Mouse (Mus musculus) liver, embryonic 13.5 days (tissue): ENCODE results near the gene Pard3b. TPM values are rescaled to one million over a fixed set of nuclear protein-coding genes. Genes with fewer than 3 reads are reported as not detected.

Source experiments
- ATAC-seq: fragments of 200-750 bp; cut with Nextera tagmentation; 2 replicates; pipeline ENCODE4 v1.8.0; 2017; ENCODE audit warnings: low read depth, mild to moderate bottlenecking, moderate number of reproducible peaks, moderate library complexity
- DNase-seq: peaks from one replicate; pipeline ENCODE4 v3.0.0; 2022
- H3K27ac ChIP-seq: fragments of 300-500 bp; sonication (generic); 2 replicates; pipeline ENCODE4 v1.5.1; 2015; ENCODE audit warnings: moderate library complexity, mild to moderate bottlenecking, inconsistent platforms
- H3K27me3 ChIP-seq: fragments of 300-500 bp; sonication (generic); 2 replicates; pipeline ENCODE4 v1.6.1; 2015; ENCODE audit warnings: mild to moderate bottlenecking, inconsistent platforms
- H3K36me3 ChIP-seq: fragments of 300-500 bp; sonication (generic); 2 replicates; pipeline ENCODE4 v1.6.1; 2015; ENCODE audit warnings: mild to moderate bottlenecking, inconsistent platforms
- H3K4me1 ChIP-seq: fragments of 300-500 bp; sonication (generic); replicated peaks from 2 replicates; pipeline ENCODE4 v1.6.1; 2015; ENCODE audit warnings: inconsistent platforms
- H3K4me2 ChIP-seq: fragments of 300-500 bp; sonication (generic); 2 replicates; pipeline ENCODE4 v1.6.1; 2015; ENCODE audit warnings: inconsistent platforms, mild to moderate bottlenecking, moderate library complexity
- H3K4me3 ChIP-seq: fragments of 300-500 bp; sonication (generic); replicated peaks from 2 replicates; pipeline ENCODE4 v1.5.1; 2015; ENCODE audit warnings: mild to moderate bottlenecking, inconsistent platforms
- H3K9ac ChIP-seq: fragments of 300-500 bp; sonication (generic); 2 replicates; pipeline ENCODE4 v1.6.1; 2015; ENCODE audit warnings: mild to moderate bottlenecking, inconsistent platforms
- H3K9me3 ChIP-seq: fragments of 300-500 bp; sonication (generic); replicated peaks from 2 replicates; pipeline ENCODE4 v1.6.1; 2016; ENCODE audit warnings: inconsistent platforms
- WGBS: fragments of 180-500 bp; shearing (Covaris S2); methylation state at CpG from one replicate; pipeline ENCODE4 v1.1.7; 2015; ENCODE audit not compliant: insufficient replicate concordance; 5-methylcytosine and 5-hydroxymethylcytosine counted together
- polyA plus RNA-seq: library from polyadenylated mRNA; unstranded; fragments of >200 nt; fragmentation: Nextera tagmentation; extraction: Ambion mirVana; gene quantifications from 2 replicates; pipeline ENCODE4 v1.2.1, GENCODE M21; 2015

Gene Pard3b
- polyA plus RNA-seq, 1 experiment from 2014 or later = 2.2 TPM

DNA sequence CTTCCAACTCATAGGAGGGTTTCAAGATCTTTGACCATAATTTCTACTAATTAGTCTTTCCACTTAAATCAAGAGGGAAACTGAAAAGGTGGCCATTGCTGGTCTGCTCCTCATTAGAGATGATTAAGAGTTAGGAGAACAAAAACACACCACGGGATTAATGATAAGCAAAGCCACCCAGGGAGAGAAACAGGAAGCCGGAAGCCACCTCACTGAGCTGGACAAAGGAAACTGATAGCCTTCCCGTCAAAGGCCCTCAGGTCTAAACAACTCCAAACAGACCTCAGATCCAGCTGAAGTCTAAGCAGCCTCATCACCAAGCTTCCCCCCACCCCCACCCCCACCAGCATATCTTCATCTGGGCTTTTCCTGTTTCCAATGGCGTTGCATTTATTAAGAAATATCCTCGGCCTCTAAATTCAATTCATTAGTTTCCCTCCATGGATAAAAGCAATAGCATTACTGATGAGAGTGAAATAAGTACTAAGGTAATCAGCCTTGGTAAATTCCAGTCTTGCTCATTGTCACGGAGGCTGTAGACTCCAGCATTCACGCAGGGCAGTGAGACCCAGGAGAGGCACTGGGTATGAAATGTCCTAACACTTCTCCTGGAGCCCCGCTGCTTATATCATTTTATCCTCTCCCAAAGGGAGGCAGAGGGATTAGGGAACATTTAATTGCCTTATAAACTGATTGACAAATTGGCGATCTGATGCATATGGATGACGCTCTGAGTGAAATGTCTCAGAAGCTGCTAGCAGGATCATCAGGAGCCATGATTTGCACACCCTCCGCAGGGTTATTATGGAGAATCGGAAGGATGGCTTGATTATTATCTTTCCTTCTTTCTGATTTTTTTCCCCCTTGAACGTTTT lies 925.9 kb downstream of the Pard3b start:
- ATAC-seq (no peak), DNase-seq (no peak)
- no peak overlapping the region for H3K27ac ChIP-seq
- no peaks in the 10 kb centered on the region for H3K9me3 ChIP-seq
- 38% methylated on average over 13 of the region's 13 CpGs for WGBS
- H3K36me3 ChIP-seq = no peaks in the 10 kb centered on the region
- no peaks in the 10 kb centered on the region for H3K27me3 ChIP-seq
- H3K4me2 ChIP-seq = no peak overlapping the region
- H3K4me1 ChIP-seq = no peaks in the 10 kb centered on the region
- no peak overlapping the region for H3K4me3 ChIP-seq
- H3K9ac ChIP-seq = no peak overlapping the region

DNA sequence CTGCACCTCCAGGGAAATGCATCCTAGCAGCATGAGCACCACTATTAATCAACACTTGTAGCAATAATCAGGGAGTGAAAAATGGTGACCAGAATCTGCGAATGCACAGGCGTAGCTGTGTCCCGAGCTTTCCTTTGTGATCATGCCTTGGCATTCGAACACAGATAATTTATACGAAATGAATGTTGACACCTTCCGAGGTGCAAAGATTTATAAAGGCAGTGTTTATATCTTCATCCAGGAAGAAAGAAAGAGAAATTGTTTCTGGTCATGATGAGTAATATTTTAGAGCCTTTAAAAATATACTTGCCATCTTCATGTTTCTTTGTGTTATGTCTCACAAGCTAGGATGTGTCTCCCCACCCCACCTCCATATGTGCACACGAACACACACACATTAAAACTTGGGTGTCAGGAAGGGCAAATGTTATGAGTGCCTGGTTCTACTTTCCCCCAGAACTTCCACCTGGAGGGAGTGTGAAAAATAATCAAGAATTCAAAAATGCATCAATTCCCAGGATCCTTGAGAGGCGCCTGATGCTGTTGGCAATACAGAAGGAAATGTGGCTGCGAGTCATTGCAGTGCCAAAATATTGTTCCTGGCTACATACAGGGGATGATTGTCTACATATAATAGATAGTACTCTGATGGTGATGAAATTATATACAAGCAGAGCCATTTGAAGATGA lies 926.6 kb downstream of the Pard3b start:
- DNase-seq = no peak
- Histone ChIP-seq H3K36me3 (no peaks in the 10 kb centered on the region), H3K9ac (no peak overlapping the region), H3K9me3 (no peaks in the 10 kb centered on the region), H3K27ac (no peak overlapping the region), H3K27me3 (no peaks in the 10 kb centered on the region), H3K4me1 (no peaks in the 10 kb centered on the region), H3K4me2 (no peak overlapping the region), H3K4me3 (no peak overlapping the region)
- ATAC-seq = no peak
- WGBS = 68% methylated on average over 9 of the region's 9 CpGs

DNA sequence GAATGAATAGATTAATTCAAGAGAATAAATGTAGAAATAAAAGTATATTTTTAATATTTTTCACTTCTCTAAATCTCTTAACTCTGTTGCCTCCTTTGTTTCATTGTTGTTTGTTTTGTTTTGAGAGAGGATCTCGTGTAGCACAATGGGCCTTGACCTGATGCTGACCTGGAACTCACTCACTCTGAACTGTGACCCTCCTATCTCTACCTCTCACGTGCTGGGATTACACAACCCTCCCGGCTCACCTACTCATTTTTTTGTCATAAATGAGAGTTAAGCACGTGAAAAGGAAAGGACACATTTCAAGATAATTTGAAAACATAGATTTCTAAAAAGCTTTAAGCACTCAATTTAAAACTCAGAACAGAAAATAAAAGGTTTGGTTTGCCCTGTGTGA lies 928.0 kb downstream of the Pard3b start:
- WGBS = 24% methylated on average over 4 of the region's 4 CpGs
- Histone ChIP-seq H3K9me3 (no peaks in the 10 kb centered on the region), H3K27me3 (no peaks in the 10 kb centered on the region), H3K27ac (no peak overlapping the region), H3K9ac (no peak overlapping the region), H3K4me3 (no peak overlapping the region), H3K36me3 (no peaks in the 10 kb centered on the region), H3K4me2 (no peak overlapping the region), H3K4me1 (no peaks in the 10 kb centered on the region)
- no peak for ATAC-seq
- DNase-seq = no peak

DNA sequence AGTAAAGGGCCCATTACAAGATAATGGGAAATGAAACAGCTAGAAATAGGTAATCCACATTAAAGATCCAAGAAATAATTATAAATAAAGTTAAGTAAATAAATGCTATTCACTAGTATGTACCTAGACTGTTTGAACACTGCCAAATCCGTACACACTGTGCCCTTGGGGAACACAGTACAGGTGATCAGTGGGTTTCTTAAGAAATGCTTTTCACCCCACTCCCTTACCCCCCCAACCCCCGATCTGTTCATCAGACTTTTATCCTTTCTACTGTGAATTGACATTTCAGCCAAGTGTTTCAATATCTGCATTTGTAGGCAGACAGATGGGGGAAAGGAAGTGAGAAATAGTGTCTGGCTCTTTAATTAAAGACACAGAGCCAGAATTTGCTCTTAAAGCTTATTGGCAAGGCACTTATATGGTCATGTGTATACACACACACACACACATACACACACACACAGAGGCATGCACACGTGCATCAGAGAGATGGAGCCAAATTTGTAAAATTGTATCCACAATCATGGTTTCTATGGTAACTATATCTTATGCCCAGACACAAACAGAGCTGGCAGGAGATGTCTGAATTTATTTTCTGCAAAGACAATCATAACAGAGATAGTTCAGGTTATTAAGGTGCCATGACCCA lies 938.4 kb downstream of the Pard3b start:
- Histone ChIP-seq H3K36me3 (no peaks in the 10 kb centered on the region), H3K4me3 (no peak overlapping the region), H3K4me1 (no peaks in the 10 kb centered on the region), H3K4me2 (no peak overlapping the region), H3K27ac (no peak overlapping the region), H3K27me3 (no peaks in the 10 kb centered on the region), H3K9ac (no peak overlapping the region), H3K9me3 (no peaks in the 10 kb centered on the region)
- no peak for DNase-seq
- 50% methylated on average over 3 of the region's 3 CpGs for WGBS
- ATAC-seq = no peak

DNA sequence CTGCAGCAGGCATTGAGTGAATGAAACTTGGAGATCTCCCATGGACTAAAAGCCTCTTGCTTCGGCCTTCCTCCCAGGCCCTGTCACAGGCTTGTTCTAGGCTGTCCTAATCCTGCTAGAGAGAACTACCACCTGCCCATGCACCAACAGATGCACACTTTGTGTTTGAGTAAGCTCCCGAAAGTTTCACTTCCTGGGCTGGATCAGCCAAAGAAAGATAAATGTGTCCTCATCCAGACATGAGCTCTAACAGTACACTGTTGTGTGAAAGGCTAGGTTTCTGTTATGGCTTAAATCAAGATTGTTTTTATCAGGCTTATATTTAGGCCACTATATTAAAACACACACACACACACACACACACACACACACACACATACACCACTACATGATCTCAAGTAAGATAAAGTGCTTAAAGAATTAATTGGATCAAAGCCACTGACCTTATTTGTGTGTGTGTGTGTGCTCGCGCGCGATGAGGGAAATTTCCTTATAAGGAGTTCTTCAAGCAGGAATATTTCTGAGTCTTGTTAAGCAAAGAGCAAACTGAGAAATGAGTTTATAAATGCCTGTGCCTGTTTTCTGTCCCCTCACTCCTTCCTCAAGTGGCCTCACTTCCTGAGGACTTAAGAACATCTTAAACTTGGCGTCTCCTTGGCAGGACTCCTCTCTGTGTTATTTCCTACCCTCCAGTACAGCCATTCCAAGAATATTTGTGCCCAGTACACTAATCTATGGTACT lies 940.6 kb downstream of the Pard3b start:
- ATAC-seq (no peak), DNase-seq (no peak)
- H3K27ac ChIP-seq = no peak overlapping the region
- no peaks in the 10 kb centered on the region for H3K27me3 ChIP-seq
- no peak overlapping the region for H3K9ac ChIP-seq
- no peak overlapping the region for H3K4me2 ChIP-seq
- H3K4me3 ChIP-seq = no peak overlapping the region
- H3K36me3 ChIP-seq = no peaks in the 10 kb centered on the region
- no peaks in the 10 kb centered on the region for H3K4me1 ChIP-seq
- 74% methylated on average over 7 of the region's 7 CpGs for WGBS
- no peaks in the 10 kb centered on the region for H3K9me3 ChIP-seq

DNA sequence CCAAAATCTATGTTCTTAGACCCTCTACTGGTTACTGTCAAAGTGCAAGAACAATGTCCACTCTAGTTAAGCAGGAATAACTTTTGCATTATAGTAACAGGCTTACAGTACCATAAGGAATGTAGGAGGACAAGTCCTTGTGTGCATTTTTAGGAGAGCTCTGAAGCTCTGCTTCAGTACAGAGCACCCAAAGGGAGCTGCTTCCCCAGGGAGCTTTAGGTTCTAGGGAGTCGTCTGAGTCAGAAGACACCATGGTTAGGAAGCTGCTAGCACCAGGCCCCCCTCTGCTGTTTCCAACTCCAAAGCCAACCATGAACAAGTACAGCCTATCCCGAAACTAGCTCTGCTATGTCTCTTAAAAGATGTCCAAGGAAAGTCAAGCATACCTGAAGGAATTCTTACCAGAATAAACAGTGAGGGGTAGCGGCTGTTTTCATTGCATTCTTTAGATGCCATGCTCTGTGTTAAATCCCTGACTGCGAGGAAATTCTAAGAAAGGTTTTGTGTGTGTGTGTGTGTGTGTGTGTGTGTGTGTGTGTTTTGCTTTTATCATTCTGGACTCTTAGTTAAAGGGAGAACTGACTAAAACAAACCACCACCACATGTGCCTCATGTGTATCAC lies 941.8 kb downstream of the Pard3b start:
- Histone ChIP-seq H3K4me3 (no peak overlapping the region), H3K36me3 (no peaks in the 10 kb centered on the region), H3K4me1 (no peaks in the 10 kb centered on the region), H3K9ac (no peak overlapping the region), H3K9me3 (no peaks in the 10 kb centered on the region), H3K4me2 (no peak overlapping the region), H3K27ac (no peak overlapping the region), H3K27me3 (no peaks in the 10 kb centered on the region)
- 46% methylated on average over 4 of the region's 4 CpGs for WGBS
- no peak for ATAC-seq
- no peak for DNase-seq

DNA sequence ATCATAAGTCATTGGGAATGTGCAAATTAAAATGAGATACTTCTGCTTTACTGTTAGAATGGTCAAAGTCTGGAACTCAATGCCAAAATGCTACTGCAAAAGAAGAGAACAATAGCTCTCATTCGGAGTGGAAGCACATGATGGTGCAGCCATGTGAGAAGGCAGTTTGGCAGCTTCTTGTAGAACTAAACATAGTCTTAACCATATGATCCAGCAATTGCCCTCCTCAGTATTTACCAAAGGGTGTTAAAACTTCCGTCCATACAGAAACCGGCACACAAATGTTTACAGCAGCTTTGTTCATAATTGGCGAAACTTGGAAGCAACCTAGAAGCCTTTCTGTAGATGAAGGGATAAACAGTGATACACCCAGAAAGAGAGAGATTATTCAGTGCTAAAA lies 943.9 kb downstream of the Pard3b start:
- Histone ChIP-seq H3K4me3 (no peak overlapping the region), H3K9ac (no peak overlapping the region), H3K27ac (no peak overlapping the region), H3K27me3 (no peaks in the 10 kb centered on the region), H3K36me3 (no peaks in the 10 kb centered on the region), H3K4me2 (no peak overlapping the region), H3K9me3 (no peaks in the 10 kb centered on the region), H3K4me1 (no peaks in the 10 kb centered on the region)
- DNase-seq (no peak), ATAC-seq (no peak)
- WGBS = 69% methylated on average over 4 of the region's 4 CpGs

DNA sequence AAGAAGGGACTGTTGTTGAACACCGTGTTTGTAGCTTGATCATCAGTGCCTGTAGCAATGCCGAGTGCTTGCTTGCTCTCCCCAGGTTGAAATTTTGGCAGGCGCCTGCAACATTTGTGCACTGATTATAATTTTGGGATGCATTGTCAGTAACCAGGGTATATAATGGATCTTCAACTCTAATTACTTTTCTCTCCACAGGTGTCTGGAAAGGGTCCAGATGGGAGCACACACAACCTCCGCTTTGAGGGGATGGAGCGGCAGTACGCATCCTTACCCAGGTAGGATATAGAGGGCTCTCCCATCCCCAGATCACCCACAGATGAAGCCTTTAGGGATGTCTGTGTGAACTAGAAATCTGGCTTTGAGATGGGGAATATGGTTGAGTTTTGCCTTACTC lies 948.9 kb downstream of the Pard3b start:
- no peaks in the 10 kb centered on the region for H3K9me3 ChIP-seq
- H3K4me3 ChIP-seq = no peak overlapping the region
- no peak overlapping the region for H3K27ac ChIP-seq
- no peaks in the 10 kb centered on the region for H3K4me1 ChIP-seq
- ATAC-seq (no peak), DNase-seq (no peak)
- 78% methylated on average over 6 of the region's 6 CpGs for WGBS
- no peak overlapping the region for H3K9ac ChIP-seq
- H3K27me3 ChIP-seq = no peaks in the 10 kb centered on the region
- H3K36me3 ChIP-seq = no peaks in the 10 kb centered on the region
- no peak overlapping the region for H3K4me2 ChIP-seq

DNA sequence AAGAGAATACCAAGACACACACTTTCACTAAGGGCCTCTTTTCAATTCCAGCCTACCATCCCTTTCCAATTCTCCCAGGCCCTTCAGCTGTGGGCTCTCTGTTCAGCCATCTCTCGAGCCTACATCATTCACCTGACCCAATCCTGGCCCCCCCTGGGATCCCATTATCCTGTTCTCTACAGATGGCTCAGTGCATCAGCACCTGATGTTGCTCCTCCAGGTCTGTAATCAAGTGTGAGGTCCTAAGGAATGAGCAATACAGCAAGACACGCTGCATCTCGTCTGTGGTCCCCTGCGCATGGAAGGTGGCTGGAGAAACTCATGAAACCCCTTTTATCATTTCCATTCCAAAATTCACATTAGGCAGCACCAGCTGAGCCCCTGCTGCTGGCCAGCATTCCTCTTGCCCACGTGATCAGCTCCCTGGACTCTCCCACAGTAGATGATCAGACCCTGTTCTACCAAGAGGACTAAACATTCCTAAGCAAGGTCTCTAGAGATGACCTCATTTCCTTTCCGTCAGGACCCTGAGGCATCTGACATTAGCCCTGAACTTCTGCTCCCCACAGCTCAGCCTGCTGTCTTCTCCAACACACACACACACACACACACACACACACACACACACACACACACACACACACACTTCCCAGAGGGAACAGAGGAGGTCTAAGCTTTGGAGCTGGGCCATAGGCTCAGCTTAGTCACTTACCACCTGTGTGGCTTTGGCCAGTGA lies 952.8 kb downstream of the Pard3b start:
- no peaks in the 10 kb centered on the region for H3K4me1 ChIP-seq
- no peak overlapping the region for H3K9ac ChIP-seq
- no peak overlapping the region for H3K27ac ChIP-seq
- WGBS = 56% methylated on average over 6 of the region's 6 CpGs
- ATAC-seq (no peak), DNase-seq (no peak)
- H3K9me3 ChIP-seq = no peaks in the 10 kb centered on the region
- no peaks in the 10 kb centered on the region for H3K27me3 ChIP-seq
- no peaks in the 10 kb centered on the region for H3K36me3 ChIP-seq
- H3K4me2 ChIP-seq = no peak overlapping the region
- no peak overlapping the region for H3K4me3 ChIP-seq

DNA sequence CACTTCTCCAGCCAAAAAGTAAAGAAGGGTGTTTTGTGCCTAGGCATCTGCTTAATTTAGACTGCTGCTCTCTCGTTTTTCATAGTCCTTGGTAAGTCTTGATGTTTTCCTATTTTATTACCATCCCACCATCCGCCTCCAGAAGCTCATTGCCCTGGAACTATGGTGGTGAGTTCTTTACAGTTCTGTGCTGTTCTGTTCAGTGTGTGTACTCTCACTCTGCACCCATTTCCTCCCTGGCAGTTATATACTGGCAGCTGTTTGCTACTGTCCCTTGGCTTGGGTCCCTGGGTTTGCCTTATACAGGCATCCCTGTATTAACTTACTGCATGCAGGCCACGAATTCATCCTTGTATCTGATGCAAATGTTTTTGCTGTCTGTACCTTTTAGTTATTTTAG lies 956.8 kb downstream of the Pard3b start:
- ATAC-seq (no peak), DNase-seq (no peak)
- no peak overlapping the region for H3K9ac ChIP-seq
- no peaks in the 10 kb centered on the region for H3K36me3 ChIP-seq
- H3K9me3 ChIP-seq = no peaks in the 10 kb centered on the region
- no peaks in the 10 kb centered on the region for H3K4me1 ChIP-seq
- no peak overlapping the region for H3K4me2 ChIP-seq
- no peaks in the 10 kb centered on the region for H3K27me3 ChIP-seq
- 51% methylated on average over 3 of the region's 3 CpGs for WGBS
- H3K27ac ChIP-seq = no peak overlapping the region
- H3K4me3 ChIP-seq = no peak overlapping the region
